Mouse (Mus musculus): ENCODE measurements at regions not wholly inside any gene's neighbourhood (a gene's known extent, or its start where the extent isn't known, plus 50 kb on each side); places are given as distances from the start of the nearest gene placed in this dataset.

- no peak for DNase-seq (ENCODE audit: low spot score in 2 of 2)
Measured at GRCm38 (mm10) chr15:42304097-42304496, 2169.9 kb downstream of the 9330182O14Rik start.

- DNase-seq (ENCODE audit: low spot score in 2 of 2): no peak
Measured at GRCm38 (mm10) chr15:42309586-42309985, 2175.4 kb downstream of the 9330182O14Rik start.

- no peak for DNase-seq (ENCODE audit: low spot score in 2 of 2)
Measured at GRCm38 (mm10) chr15:42311166-42311565, 2177.0 kb downstream of the 9330182O14Rik start.

GRCm38 (mm10) chr15:42320349-42320748, 2186.2 kb downstream of the 9330182O14Rik start:
- DNase-seq (ENCODE audit: low spot score in 2 of 2): no peak

DNA sequence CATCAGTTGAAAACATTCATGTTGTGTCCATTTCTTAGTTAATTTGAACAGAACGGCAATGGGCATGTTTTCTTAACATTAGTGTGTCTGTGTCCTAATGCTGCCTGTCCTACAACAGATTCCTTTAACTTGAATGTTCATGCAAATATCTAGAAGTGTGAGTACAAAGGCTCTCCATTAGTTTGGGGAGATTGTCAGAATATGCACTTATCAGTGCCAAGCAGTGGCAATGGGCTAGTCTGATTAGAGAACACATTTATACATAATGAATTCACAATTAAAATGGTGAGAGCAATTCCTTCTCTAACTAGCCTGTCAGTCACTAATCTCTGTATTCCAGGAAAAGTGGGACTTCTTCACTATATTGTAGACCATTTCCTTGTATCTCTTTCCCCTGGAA, 2188.8 kb downstream of the 9330182O14Rik start:
- no peak for DNase-seq (ENCODE audit: low spot score in 2 of 2)

DNA sequence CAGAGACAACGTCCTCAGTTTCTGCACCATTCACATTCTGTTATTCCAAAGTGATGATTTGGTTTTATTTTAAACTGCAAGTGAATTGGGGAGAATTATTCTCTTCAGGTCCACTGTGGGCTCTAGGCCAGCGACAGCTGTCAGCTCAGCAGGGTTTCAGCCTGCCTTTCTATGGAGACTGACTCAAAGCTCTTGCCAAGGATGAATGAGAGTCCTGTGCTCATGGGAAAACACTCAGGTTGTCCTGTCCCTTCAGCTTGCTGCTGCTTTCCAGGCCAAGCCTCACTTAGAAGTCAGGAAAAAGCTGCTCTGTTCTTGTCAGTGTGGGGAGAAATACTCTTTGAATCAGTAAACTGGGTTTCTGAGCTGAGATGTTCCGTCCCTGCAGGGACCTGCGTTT, 2191.1 kb downstream of the 9330182O14Rik start:
- DNase-seq (ENCODE audit: low spot score in 2 of 2): no peak

GRCm38 (mm10) chr15:42328535-42328934, 2194.4 kb downstream of the 9330182O14Rik start:
- no peak for DNase-seq (ENCODE audit: low spot score in 2 of 2)

- DNase-seq (ENCODE audit: low spot score in 2 of 2): no peak
Measured at GRCm38 (mm10) chr15:42329742-42330141, 2195.6 kb downstream of the 9330182O14Rik start.

GRCm38 (mm10) chr15:42333642-42334041, 2199.5 kb downstream of the 9330182O14Rik start:
- no peak for DNase-seq (ENCODE audit: low spot score in 2 of 2)

GRCm38 (mm10) chr15:42346131-42346530, 2212.0 kb downstream of the 9330182O14Rik start:
- no peak for DNase-seq (ENCODE audit: low spot score in 2 of 2)

- no peak for DNase-seq (ENCODE audit: low spot score in 2 of 2)
Measured at GRCm38 (mm10) chr15:42361871-42362270, 2227.7 kb downstream of the 9330182O14Rik start.

- no peak for DNase-seq (ENCODE audit: low spot score in 2 of 2)
Measured at GRCm38 (mm10) chr15:42364979-42365378, 2230.8 kb downstream of the 9330182O14Rik start.

GRCm38 (mm10) chr15:42366796-42367195, 2232.6 kb downstream of the 9330182O14Rik start:
- DNase-seq (ENCODE audit: low spot score in 2 of 2): no peak

DNA sequence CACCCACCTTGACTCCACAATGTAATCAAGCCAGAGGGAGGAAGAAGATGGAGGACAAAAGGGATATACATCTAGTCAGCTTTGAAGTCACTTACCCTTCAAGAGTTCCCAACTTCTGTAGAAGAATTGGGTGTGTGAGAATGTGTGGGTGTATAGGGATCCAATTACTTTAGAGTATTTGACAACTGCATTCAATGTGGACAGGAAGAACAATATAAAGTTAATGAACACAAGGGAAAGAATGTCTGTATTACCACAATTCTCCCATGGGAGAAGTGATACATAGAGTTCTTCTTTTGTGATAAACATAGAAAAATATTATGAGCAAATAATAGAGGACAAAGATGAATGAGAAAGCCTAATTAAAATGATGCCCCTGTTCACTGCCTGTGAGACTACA, 2235.4 kb downstream of the 9330182O14Rik start:
- DNase-seq (ENCODE audit: low spot score in 2 of 2): no peak

- DNase-seq (ENCODE audit: low spot score in 2 of 2): no peak
Measured at GRCm38 (mm10) chr15:42370044-42370443, 2235.9 kb downstream of the 9330182O14Rik start.

- no peak for DNase-seq (ENCODE audit: low spot score in 2 of 2)
Measured at GRCm38 (mm10) chr15:42372704-42373286, 2238.6 kb downstream of the 9330182O14Rik start.
